Mouse (Mus musculus): ENCODE data around the gene Ltbp4. TPM values are rescaled to one million over a fixed set of nuclear protein-coding genes. Genes with fewer than 3 reads are reported as not detected.

Ltbp4 gene
- polyA plus RNA-seq, 1 experiment, result 164 TPM

- peaks cover 2% of the 10 kb centered on the region; the same call in 1 of the 2 replicates for H3K4me1 ChIP-seq (ENCODE audit: control insufficient read depth, insufficient read depth, insufficient read length)
- 80% methylated on average over 24 of the region's 24 CpGs for WGBS
- H3K27me3 ChIP-seq (ENCODE audit: control insufficient read depth, insufficient read depth, low read length), result no peaks in the 10 kb centered on the region
- no peak for DNase-seq (ENCODE audit: low read depth in 1 of 2, low spot score in 2 of 2)
- no peak overlapping the region for H3K4me3 ChIP-seq (ENCODE audit: extremely low read depth, insufficient read depth, insufficient read length)
- peak; percentile 39; the same call in 1 of the 2 replicates for TF ChIP-seq CTCF (IDR thresholded peaks at IDR 0.05; ENCODE audit: extremely low read depth, insufficient read depth, insufficient read length, insufficient replicate concordance)
- no peak for TF ChIP-seq POLR2A (IDR thresholded peaks at IDR 0.05; ENCODE audit: low read depth, low read length)
- no peaks in the 10 kb centered on the region for H3K36me3 ChIP-seq (ENCODE audit: control insufficient read depth, insufficient read depth, low read length)
- no peak overlapping the region for H3K27ac ChIP-seq (ENCODE audit: insufficient read depth, low read length)
Observed at GRCm38 (mm10) chr7:27306161-27307160, 31.0 kb downstream of the Ltbp4 start.

- no peak for DNase-seq (ENCODE audit: low read depth in 1 of 2, low spot score in 2 of 2)
- WGBS, result 82% methylated on average over 17 of the region's 17 CpGs
- Histone ChIP-seq H3K4me3 (ENCODE audit: extremely low read depth, insufficient read depth, insufficient read length) (no peak overlapping the region), H3K36me3 (ENCODE audit: control insufficient read depth, insufficient read depth, low read length) (no peaks in the 10 kb centered on the region), H3K27ac (ENCODE audit: insufficient read depth, low read length) (no peak overlapping the region), H3K27me3 (ENCODE audit: control insufficient read depth, insufficient read depth, low read length) (no peaks in the 10 kb centered on the region), H3K4me1 (ENCODE audit: control insufficient read depth, insufficient read depth, insufficient read length) (peaks cover 2% of the 10 kb centered on the region; the same call in 1 of the 2 replicates)
- TF ChIP-seq CTCF (IDR thresholded peaks at IDR 0.05; ENCODE audit: extremely low read depth, insufficient read depth, insufficient read length, insufficient replicate concordance), result no peak
- no peak for TF ChIP-seq POLR2A (IDR thresholded peaks at IDR 0.05; ENCODE audit: low read depth, low read length)
Observed at GRCm38 (mm10) chr7:27305091-27305730, 32.3 kb downstream of the Ltbp4 start.

GRCm38 (mm10) chr7:27302172-27302571 is 35.3 kb downstream of the Ltbp4 start:
- H3K4me3 ChIP-seq (ENCODE audit: extremely low read depth, insufficient read depth, insufficient read length), result no peak overlapping the region
- H3K27ac ChIP-seq (ENCODE audit: insufficient read depth, low read length), result no peak overlapping the region
- TF ChIP-seq CTCF (IDR thresholded peaks at IDR 0.05; ENCODE audit: extremely low read depth, insufficient read depth, insufficient read length, insufficient replicate concordance), result peak; percentile 82; the same call in 1 of the 2 replicates
- TF ChIP-seq POLR2A (IDR thresholded peaks at IDR 0.05; ENCODE audit: low read depth, low read length), result no peak
- no peaks in the 10 kb centered on the region for H3K4me1 ChIP-seq (ENCODE audit: control insufficient read depth, insufficient read depth, insufficient read length)
- peak; percentile 9 to 34 for DNase-seq (ENCODE audit: low read depth in 1 of 2, low spot score in 2 of 2)
- 10% methylated on average over 11 of the region's 11 CpGs for whole genome bisulfite sequencing
- H3K36me3 ChIP-seq (ENCODE audit: control insufficient read depth, insufficient read depth, low read length), result no peaks in the 10 kb centered on the region
- no peaks in the 10 kb centered on the region for H3K27me3 ChIP-seq (ENCODE audit: control insufficient read depth, insufficient read depth, low read length)

GRCm38 (mm10) chr7:27300801-27301200 is 36.7 kb downstream of the Ltbp4 start:
- no peak for TF ChIP-seq CTCF (IDR thresholded peaks at IDR 0.05; ENCODE audit: extremely low read depth, insufficient read depth, insufficient read length, insufficient replicate concordance)
- no peak for TF ChIP-seq POLR2A (IDR thresholded peaks at IDR 0.05; ENCODE audit: low read depth, low read length)
- no peaks in the 10 kb centered on the region for H3K36me3 ChIP-seq (ENCODE audit: control insufficient read depth, insufficient read depth, low read length)
- no peak overlapping the region for H3K27ac ChIP-seq (ENCODE audit: insufficient read depth, low read length)
- no peak overlapping the region for H3K4me3 ChIP-seq (ENCODE audit: extremely low read depth, insufficient read depth, insufficient read length)
- WGBS, result 69% methylated on average over 5 of the region's 5 CpGs
- no peak for DNase-seq (ENCODE audit: low read depth in 1 of 2, low spot score in 2 of 2)
- H3K27me3 ChIP-seq (ENCODE audit: control insufficient read depth, insufficient read depth, low read length), result no peaks in the 10 kb centered on the region
- no peaks in the 10 kb centered on the region for H3K4me1 ChIP-seq (ENCODE audit: control insufficient read depth, insufficient read depth, insufficient read length)

GRCm38 (mm10) chr7:27300351-27300750 is 37.1 kb downstream of the Ltbp4 start:
- H3K4me1 ChIP-seq (ENCODE audit: control insufficient read depth, insufficient read depth, insufficient read length), result no peaks in the 10 kb centered on the region
- no peak overlapping the region for H3K4me3 ChIP-seq (ENCODE audit: extremely low read depth, insufficient read depth, insufficient read length)
- no peak overlapping the region for H3K27ac ChIP-seq (ENCODE audit: insufficient read depth, low read length)
- H3K36me3 ChIP-seq (ENCODE audit: control insufficient read depth, insufficient read depth, low read length), result no peaks in the 10 kb centered on the region
- no peaks in the 10 kb centered on the region for H3K27me3 ChIP-seq (ENCODE audit: control insufficient read depth, insufficient read depth, low read length)
- TF ChIP-seq POLR2A (IDR thresholded peaks at IDR 0.05; ENCODE audit: low read depth, low read length), result no peak
- TF ChIP-seq CTCF (IDR thresholded peaks at IDR 0.05; ENCODE audit: extremely low read depth, insufficient read depth, insufficient read length, insufficient replicate concordance), result no peak
- 83% methylated on average over 4 of the region's 4 CpGs for whole genome bisulfite sequencing
- no peak for DNase-seq (ENCODE audit: low read depth in 1 of 2, low spot score in 2 of 2)

GRCm38 (mm10) chr7:27298816-27299215 is 38.7 kb downstream of the Ltbp4 start:
- Histone ChIP-seq H3K36me3 (ENCODE audit: control insufficient read depth, insufficient read depth, low read length) (no peaks in the 10 kb centered on the region), H3K4me3 (ENCODE audit: extremely low read depth, insufficient read depth, insufficient read length) (no peak overlapping the region), H3K27me3 (ENCODE audit: control insufficient read depth, insufficient read depth, low read length) (no peaks in the 10 kb centered on the region), H3K27ac (ENCODE audit: insufficient read depth, low read length) (no peak overlapping the region), H3K4me1 (ENCODE audit: control insufficient read depth, insufficient read depth, insufficient read length) (no peaks in the 10 kb centered on the region)
- WGBS, result 91% methylated on average over 6 of the region's 6 CpGs
- no peak for TF ChIP-seq POLR2A (IDR thresholded peaks at IDR 0.05; ENCODE audit: low read depth, low read length)
- TF ChIP-seq CTCF (IDR thresholded peaks at IDR 0.05; ENCODE audit: extremely low read depth, insufficient read depth, insufficient read length, insufficient replicate concordance), result no peak
- DNase-seq (ENCODE audit: low read depth in 1 of 2, low spot score in 2 of 2), result no peak

All from spleen, adult 2 months (tissue).